Mouse (Mus musculus) cerebellum, adult (tissue): ENCODE results near the gene Actr10.
A peak's percentile ranks its signal among the peaks of the same experiment; 100 is the strongest.

Experiments used
- ATAC-seq: cut with Nextera tagmentation; 2 replicates; pipeline ENCODE4 v1.9.2; 2017; ENCODE audit warnings: mild to moderate bottlenecking, moderate library complexity, mixed read lengths; ENCODE audit not compliant: insufficient number of reproducible peaks, low FRiP score, low TSS enrichment

Gene Actr10

GRCm38 (mm10) chr12:70937571-70938384 is at the start of gene Actr10:
Actr10 (plus strand) TSS chr12:70937857.
- ATAC-seq = peak; percentile 97

GRCm38 (mm10) chr12:70890405-70890804 is 47.3 kb upstream of the Actr10 start:
- no peak for ATAC-seq

DNA sequence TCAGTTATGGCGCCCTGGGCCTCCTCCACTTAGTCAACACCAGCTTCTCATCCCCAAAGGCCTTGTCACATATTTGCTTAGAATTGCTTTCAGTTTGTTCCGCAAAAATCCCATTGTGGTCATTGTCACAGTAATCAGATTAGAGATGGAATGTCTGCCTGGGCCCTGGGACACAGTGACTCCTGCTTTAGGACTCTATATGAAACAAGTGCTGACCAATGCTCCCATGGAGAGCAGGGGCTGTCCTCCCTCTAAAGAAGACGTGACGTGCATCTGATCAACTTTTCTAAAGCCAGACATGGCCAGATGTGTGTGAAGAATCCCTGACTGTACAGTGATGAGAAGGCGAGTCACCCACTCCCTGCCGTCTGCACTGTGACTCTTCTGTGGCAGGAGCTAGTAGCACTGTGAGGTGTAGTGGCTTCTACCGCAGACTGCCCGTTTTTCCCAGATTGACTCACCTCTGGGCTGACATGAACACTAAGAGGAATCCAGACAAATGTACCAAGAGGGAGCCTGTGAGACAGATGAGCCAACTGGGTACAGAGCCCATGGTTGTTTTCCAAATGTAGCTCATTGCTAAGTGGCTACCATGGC is 46.7 kb upstream of the Actr10 start:
- no peak for ATAC-seq

DNA sequence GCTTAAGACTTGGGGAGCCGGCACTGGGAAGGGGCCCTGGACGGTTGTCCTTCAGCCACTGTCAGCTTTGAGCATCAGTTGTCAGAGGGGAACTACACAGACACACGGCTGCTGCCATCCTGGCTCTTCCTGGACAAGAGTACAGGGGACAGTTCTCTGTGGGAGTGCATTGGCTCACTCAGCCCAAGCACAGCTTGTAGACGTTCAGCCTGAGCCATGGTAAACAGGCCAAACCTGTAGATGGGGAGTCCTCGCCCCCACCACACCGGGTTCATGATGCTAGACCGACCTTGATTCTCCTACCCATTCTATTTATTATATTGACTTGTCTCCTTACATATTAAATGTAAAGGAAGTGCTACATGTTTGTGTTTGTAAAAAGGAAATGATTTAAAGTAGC is 42.4 kb upstream of the Actr10 start:
- ATAC-seq = peak; percentile 85

- ATAC-seq = no peak
These were observed 41.6 kb upstream of the Actr10 start for GRCm38 (mm10) chr12:70896068-70896467.

DNA sequence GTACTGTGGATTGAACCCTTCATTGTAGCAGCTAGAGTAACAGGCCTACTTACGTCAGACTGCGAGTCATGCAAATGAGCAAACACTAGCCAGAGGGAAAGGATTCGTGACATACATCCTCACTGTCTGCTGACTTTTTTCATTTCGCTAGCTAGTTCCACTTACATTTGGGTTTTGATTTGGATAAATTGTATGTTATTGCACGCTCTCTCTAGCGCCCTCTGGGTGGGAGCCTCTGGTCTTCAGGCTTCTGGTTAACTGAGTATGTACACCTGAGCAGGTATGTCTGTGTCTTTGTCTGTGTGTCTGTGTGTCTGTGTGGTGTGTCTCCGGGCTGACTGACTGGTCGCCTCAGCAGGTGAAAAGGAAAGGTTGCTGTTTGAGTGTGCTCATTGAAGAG is 40.2 kb upstream of the Actr10 start:
- no peak for ATAC-seq

GRCm38 (mm10) chr12:70898450-70898849 is 39.2 kb upstream of the Actr10 start:
- ATAC-seq = no peak

DNA sequence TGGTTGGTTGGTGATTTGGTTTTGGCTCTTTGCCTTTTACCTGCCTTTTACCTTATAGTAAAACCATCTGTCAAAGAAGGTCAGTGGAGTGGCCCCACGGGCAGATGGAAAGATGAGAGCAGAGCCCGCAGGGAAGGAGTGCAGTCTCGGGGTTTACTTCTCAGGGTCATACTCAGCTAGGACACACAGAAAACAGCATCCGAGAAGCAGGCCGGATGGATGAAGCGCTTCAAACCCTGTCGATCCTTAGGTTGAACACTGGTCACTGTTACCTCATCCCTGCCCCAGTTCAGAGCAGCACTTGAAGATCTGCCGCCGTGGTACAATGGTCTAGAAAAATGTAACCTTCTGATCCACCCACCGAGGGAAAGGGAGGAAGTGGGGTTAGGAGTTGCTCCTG is 33.2 kb upstream of the Actr10 start:
- ATAC-seq = no peak

DNA sequence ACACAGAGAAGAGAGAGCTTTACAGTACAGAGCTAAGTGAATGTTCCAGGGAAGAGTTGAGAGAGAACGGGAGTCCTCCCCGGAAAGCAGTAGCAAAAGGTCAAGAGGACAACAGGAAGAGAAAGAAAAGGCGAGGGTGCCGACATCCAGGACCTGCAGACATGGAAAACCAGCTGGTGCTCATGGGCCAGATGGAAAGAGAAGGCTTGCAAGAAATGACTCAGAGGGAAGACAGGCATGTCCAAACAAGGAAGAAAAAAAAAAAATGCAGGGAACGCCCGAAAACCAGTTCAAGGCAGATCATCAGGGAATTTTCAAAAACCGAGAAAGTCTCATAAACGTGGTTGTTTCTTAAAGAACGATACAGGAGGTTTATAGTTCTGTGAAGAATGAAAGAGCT is 30.8 kb upstream of the Actr10 start:
- ATAC-seq = no peak

GRCm38 (mm10) chr12:70907651-70908050 is 30.0 kb upstream of the Actr10 start:
- no peak for ATAC-seq

GRCm38 (mm10) chr12:70908076-70908475 is 29.6 kb upstream of the Actr10 start:
- ATAC-seq = no peak

- peak; percentile 45; the same call in 1 of the 2 replicates for ATAC-seq
These were observed 27.4 kb upstream of the Actr10 start for GRCm38 (mm10) chr12:70910241-70910720.

GRCm38 (mm10) chr12:70911029-70911428 is 26.6 kb upstream of the Actr10 start:
- ATAC-seq = peak; percentile 72

GRCm38 (mm10) chr12:70911676-70912379 is 25.8 kb upstream of the Actr10 start:
- no peak for ATAC-seq

GRCm38 (mm10) chr12:70913429-70913828 is 24.2 kb upstream of the Actr10 start:
- no peak for ATAC-seq

- no peak for ATAC-seq
These were observed 23.3 kb upstream of the Actr10 start for GRCm38 (mm10) chr12:70914387-70914786.

DNA sequence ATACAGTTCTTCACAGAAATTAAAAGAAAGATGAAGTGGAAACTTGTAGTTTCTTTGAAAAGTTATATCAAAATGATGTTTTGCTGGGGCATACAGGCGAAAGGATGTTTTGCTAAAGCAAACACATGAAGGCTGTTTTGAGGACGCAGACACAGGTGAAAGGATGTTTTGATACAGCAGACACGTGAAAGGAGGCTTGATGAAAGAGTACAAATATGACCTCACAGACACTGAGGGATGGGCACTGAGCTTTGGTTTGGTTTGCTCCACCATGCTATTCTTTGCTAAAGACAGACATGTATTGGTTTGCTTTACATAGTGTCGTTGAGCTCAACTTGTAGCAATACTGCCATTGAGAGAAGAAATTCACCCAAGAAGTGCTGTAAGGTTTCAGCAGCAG is 7.9 kb upstream of the Actr10 start:
- ATAC-seq = no peak

DNA sequence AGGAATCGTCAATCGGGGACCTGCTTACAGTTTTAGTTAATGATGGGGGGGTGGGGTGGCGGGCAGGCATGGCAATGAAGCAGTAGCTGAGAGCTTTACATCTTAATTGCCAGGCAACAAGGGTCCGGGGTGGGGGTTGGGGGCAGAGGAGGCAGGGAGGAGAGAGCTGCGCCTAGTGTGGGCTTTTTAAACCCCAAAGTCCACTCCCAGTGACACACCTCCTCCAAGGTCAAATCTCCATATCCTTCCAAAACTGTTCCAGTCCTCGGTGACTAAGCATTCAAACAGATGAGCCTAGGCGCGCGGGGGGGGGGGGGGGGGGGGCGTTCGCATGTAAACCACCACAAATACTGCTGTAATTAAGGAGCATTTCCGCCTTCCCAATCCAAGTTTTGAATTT is 507 bp upstream of the Actr10 start:
- no peak; the same call in 1 of the 2 replicates for ATAC-seq

DNA sequence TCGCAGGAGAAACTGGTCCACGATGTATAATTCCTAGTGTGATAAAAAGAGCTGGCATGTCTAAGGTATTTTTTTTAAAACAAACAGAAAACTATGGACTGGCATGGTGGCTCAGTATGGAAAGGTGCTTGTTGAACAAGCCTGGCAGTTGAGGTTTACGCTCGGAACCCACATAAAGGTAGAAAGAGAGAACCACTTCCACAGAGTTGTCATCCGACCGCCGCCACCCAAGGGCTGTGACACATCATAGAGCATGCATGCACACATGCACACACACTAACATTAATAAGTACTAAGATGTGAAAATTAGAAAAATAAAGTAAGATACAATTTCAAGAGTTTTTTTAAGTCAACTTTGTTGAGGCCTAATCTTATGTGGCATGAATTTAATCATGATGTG is 3.1 kb downstream of the Actr10 start:
- ATAC-seq = no peak

GRCm38 (mm10) chr12:70944181-70944580 is 6.5 kb downstream of the Actr10 start:
- ATAC-seq = no peak

DNA sequence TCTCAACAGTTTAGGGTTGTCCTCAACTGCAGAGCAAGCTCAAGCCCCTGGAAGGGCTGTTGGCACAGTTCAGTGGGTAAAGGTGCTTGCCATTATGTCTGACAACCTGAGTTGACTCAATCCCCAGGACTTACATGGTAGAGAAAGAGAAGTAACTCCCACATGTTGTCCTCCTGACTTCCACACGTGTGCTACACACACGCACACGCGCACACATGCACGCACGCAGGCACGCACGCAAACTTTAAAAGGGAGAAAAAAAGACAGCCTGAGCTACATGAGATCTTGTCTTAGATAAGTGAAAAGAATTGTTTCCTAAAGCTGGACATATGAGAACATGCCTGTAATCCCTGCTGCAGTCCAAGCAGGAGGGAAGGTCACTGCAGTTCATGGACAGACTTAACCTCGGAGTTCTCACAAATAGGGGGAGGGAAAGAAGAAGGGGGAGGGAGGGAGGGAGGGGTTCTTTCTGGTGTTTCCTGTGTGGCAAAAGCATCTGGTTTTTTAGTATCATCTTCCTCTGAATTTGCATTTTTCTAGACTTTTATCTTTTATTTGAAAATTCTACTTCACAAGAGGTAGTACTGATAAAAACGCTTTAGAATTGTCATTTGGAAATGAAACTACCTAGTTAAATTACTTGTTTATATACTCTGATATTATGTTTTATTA is 9.1 kb downstream of the Actr10 start:
- ATAC-seq = no peak
